Mouse (Mus musculus): ENCODE data around the gene Defb20.
"Not testable (repeated sequence)": the region's sequence is repeated elsewhere in the genome, so short reads cannot be mapped to it uniquely, and the experiment has no call there.

Gene Defb20

DNA sequence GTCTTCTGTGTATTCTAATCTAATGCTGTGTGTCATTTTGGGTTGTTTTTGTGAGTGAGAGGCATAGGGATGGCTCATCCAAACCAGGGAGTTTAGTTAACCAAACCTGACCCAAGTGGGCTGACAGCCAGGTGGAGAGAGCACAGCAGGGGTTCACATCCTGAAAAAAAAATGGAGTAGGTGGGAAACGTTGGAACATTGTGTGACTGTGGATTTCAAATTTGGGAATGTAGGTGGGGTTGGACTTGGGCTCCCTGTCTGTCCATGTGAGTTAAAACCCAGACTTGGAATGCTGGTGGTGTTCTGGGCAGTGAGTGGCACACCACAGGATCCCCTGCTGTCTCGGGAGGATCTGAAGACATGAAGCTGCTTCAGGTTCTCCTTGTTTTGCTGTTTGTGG lies at the start of gene Defb20:
Defb20 (plus strand) TSS at position 301 of the 400 bp plus-strand sequence.
- DNase-seq (ENCODE audit: low read depth): no peak

DNA sequence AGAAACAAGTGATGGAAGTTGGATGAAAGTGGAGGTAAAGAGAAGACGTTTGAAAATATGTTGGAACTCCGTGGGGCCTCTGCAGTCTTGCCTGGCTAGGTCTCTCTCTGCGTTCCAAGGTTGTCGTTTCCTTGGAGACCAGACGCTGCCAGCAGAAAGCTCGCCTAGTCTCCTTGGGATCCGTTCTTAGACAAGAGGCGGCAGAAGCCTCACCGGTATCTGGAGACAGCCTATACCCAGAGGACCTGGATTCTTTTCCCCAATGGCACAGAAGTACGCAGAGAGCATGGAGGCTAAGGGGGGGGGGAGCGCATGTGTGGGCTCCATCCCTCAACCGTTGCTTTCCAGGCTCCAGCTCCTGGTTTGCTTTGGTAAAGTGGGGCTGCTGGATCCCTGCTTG lies 49.4 kb upstream of the Defb20 start:
- no peak for DNase-seq (ENCODE audit: low read depth)

- DNase-seq (ENCODE audit: low read depth): not testable (repeated sequence)
Observed at GRCm38 (mm10) chr2:152428481-152428880, 48.4 kb upstream of the Defb20 start.

- DNase-seq (ENCODE audit: low read depth): no peak
Observed at GRCm38 (mm10) chr2:152436405-152436901, 40.4 kb upstream of the Defb20 start.

- peak; percentile 74 for DNase-seq (ENCODE audit: low read depth)
Observed at GRCm38 (mm10) chr2:152436983-152437860, 39.6 kb upstream of the Defb20 start.

DNA sequence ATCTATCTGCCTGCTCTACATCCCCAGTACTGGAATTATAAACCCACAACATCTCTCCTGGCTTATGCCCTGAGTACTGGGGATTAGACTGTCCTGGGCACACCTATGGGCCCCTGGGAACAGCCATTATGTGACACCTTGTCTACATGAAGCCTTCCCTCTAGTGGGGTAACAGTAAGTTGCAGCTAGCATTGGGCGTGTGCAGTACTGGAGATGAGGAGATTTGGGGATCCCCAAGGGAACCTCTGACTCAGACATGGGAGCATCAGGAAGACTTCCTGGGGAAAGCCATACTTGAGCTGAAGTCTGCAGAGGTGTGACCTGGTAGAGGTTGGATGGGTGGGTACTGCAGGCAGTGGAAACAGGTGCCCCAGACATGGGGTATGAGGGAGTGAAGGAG lies 37.9 kb upstream of the Defb20 start:
- no peak for DNase-seq (ENCODE audit: low read depth)

DNA sequence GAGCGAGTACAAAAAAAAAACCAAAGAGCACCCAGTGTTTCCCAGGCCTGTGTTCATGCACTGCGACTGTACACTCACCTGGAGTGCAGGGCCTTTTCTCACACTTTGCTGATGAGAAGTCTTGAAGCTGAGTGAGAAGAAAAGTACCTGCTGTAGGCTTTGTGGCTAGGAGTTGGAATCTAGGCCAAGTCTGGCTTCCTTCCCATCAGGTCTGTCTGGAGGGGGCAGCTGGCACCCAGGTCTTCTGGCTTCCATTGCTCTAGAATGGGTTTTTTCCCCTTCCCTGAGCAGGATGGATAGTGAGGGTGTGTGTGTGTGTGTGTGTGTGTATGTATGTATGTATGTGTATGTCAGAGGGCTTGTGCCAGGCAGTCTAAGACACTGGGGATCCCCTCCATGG lies 37.0 kb upstream of the Defb20 start:
- DNase-seq (ENCODE audit: low read depth): no peak

DNA sequence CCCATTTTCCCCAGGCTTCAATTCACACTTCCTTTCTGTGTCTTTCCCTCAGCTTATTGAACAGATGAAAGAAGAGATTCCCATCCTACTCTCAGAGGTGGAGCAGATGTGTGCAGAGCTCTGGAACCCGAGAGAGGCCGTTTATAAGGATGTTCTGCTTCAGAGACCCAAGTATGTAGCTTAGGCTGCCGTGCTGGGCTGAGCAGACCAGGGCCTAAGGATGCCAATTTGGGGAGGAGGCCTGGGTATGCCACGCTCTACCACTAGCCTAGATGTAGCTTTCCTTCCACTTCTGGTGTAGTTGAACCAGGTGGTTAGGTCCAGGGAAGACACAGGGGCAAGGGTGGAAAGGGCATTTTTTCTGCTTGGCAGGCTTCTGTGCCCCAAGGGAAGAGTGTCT lies 34.5 kb upstream of the Defb20 start:
- DNase-seq (ENCODE audit: low read depth): no peak

GRCm38 (mm10) chr2:152443281-152443680 lies 33.6 kb upstream of the Defb20 start:
- DNase-seq (ENCODE audit: low read depth): no peak

DNA sequence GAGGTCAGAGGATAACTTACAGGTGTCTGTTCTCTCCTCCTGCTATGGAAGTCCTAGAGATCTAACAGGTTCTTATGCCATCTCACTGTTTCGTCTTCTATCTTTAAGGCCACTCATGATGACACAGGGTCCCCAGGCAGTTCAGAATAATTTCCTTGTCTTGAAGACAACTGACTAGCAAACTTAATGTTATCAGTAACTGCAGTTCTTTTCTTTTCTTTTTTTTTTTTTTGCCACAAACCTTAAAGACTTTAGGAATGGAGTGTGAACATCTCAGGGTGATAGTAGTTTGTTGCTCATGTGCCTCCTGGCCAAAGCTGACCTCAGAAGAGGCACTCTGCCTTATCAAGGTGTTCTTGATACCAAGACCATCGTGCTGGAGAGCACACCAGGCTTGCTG lies 30.2 kb upstream of the Defb20 start:
- DNase-seq (ENCODE audit: low read depth): no peak

DNA sequence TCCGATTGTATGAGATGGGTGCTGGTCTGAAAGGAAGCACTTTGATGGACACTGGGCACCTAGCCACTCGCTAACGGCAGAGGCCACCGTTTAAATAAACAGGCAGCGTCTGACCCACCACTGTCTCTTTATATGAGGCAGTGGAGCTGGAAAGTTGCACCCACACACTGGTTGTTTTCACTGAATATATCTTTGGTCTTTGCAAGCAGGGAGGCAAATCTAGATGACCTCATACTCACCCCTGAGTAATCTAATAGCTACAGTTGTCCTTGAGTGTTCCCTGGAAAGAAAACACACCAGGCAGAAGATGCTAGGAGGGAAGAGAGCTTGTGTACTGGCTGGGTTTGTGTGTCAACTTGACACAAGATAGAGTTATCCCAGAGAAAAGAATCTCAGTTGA lies 29.4 kb upstream of the Defb20 start:
- no peak for DNase-seq (ENCODE audit: low read depth)

- peak; percentile 66 for DNase-seq (ENCODE audit: low read depth)
Observed at GRCm38 (mm10) chr2:152450241-152450640, 26.6 kb upstream of the Defb20 start.

- no peak for DNase-seq (ENCODE audit: low read depth)
Observed at GRCm38 (mm10) chr2:152452101-152452781, 24.6 kb upstream of the Defb20 start.

DNA sequence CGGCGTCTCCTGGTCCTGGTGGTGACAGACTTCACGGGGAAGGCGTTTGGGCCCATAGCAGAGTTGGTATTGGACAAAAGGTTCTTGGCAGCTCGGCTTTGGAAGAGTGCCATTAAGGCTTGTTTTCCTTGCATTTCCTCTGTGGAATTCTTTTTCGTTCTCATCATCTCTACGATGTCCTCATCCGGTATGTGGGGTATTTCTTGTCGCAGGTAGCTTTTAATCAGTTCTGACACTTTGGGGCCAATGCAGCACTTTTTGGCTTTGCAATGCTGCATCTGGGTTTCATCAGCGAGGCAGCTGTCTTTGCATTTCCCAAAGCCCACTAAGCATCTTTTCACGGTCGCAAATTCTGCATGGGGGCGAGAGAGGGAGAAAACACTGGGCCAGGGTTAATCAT lies 17.6 kb upstream of the Defb20 start:
- no peak for DNase-seq (ENCODE audit: low read depth)

DNA sequence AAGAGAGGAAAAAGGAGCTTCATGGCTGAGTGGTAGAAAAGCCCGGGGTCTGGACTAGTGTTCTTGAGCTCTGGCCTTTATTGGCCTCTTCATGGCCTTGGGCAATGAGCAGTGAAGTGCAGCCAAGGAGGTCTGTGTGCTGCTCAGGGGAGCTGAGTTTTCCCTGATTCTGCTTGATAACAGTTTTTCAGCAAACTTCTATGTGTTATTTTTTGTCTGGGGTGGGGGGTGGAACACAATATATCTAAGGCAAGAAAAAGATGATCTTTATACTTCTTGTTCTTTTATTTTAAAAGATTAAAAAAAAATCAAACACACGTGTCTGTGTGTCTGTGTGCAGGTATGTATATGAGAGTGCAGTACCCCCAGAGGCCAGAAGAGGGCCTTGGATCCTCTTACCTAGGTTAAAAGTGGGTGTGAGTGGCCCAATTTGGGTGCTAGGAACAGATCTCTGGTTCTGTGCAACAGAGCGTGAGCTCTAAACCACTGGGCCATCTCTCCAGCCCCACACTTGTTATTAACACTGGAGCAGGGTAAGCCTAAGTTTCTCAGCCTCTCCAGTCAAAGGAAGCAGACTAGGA lies 12.2 kb upstream of the Defb20 start, which contains the start of gene Defb23:
Defb23 (minus strand) TSS at position 51 of the 581 bp plus-strand sequence.
- no peak for DNase-seq (ENCODE audit: low read depth)

DNA sequence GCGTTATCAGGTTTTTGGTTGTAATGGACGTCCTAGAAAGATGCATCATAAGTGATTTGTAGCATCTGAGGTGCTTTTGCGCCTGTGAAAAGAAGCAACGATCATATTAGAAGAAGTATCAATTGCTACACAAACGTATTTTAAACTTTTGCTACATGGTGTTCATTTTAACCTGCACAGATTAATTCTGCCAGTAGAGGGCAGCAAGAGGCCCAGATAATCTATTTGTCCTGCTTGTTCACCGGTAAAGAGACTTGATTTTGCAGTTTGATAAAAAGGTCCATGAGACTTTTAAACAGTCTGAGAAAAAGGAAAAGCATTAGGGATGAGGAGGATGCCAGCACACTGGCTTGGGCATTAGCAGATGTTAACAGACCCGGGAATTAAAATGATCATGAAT lies 5.9 kb upstream of the Defb20 start:
- DNase-seq (ENCODE audit: low read depth): peak; percentile 49

DNA sequence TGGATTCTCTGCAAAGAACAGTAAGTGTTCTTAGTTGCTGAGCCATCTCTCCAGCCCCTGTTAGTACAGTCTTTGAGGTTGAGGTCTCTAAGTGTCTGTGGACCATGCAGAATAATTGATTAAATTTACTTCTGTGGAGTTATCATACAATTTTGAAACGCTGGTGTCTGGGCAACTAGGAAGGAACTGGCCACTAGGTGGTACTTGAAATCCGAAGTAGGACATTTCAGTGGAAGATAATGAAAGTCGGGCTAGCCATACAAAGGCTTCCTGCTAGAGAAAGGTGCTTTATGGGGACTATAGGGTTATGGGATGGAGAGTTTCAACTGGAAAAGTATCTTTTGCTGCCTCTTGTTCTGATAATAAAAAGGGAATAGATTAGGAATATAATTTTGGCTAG lies 4.4 kb upstream of the Defb20 start:
- no peak for DNase-seq (ENCODE audit: low read depth)

DNA sequence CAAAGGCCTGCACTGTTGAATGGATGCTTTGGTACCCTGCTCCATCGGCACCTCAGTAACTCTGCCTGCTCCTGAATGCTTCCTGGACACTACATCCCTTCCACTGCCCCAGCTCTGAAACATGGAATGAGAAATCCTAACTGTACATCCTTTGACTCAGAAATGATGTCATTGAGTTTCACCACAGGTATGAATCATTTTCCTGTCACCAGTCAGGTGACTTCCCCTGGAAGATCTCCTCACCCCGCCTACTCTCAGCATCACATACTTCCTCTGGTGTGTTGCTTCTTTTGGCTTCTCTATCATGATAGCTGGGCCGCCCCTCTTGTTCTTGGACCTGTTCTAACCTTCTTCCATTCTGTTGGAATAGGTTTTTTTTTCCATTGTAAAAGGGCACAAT lies 4.0 kb downstream of the Defb20 start:
- no peak for DNase-seq (ENCODE audit: low read depth)

- no peak for DNase-seq (ENCODE audit: low read depth)
Observed at GRCm38 (mm10) chr2:152481726-152482125, 4.9 kb downstream of the Defb20 start.

DNA sequence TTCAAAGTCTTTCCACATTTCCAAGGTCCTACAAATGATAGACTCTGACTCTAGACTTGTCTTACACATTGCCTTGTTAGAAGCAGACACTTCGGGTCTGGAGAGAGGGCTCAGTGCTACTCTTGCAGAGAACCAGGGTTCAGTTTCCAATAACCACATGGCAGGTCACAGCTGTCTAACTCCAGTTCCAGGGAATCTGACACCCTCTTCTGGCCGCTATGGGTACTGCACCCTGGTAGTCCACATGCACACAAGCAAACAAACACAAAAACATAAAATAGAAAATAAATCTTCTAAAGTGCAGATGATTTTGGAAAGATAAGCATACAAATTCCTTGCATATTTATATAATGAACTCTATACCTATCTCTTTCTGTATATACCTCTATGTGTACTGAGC lies 10.2 kb downstream of the Defb20 start:
- DNase-seq (ENCODE audit: low read depth): peak; percentile 23

DNA sequence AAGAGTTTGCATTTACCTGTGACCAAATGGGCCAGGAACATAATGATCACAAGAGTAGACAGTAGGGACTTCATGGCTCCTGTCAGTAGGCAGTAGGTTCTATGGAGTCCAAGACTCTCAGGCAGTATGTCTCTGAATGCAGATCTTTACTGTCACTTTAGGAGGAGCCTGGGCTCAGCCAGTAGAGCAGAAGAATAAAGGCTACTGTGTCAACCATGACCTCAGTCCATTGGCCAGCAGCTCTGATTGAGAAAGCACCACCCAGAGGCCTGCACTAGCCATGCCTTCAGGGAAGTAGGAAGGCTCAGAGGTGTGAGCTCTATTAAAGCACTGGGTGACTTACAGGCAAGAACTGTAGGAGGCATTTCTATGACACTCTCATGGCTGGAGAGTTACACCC lies 13.2 kb downstream of the Defb20 start, which contains the start of gene Defb22:
Defb22 (minus strand) TSS at position 101 of the 400 bp plus-strand sequence.
- DNase-seq (ENCODE audit: low read depth): no peak

DNA sequence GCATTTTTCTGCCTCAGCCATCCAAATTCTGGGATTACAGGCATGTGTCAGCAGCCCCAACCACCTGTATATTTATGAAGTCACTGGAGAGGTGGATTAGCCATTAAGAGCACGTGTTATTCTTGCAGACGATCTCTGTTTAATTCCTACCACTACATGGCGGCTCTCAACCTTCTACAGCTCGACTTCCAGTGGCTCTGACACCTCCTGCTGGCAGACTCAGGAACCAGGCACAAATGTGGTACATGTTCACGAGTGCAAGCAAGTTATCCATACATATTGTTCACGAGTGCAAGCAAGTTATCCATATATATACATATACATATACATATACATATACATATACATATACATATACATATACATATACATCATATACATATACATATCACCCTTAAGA lies 16.3 kb downstream of the Defb20 start:
- no peak for DNase-seq (ENCODE audit: low read depth)

GRCm38 (mm10) chr2:152498020-152498419 lies 21.2 kb downstream of the Defb20 start:
- DNase-seq (ENCODE audit: low read depth): no peak
